Comparison of ENCODE assay signal across 8 mouse cellular contexts in the genomic region with DNA sequence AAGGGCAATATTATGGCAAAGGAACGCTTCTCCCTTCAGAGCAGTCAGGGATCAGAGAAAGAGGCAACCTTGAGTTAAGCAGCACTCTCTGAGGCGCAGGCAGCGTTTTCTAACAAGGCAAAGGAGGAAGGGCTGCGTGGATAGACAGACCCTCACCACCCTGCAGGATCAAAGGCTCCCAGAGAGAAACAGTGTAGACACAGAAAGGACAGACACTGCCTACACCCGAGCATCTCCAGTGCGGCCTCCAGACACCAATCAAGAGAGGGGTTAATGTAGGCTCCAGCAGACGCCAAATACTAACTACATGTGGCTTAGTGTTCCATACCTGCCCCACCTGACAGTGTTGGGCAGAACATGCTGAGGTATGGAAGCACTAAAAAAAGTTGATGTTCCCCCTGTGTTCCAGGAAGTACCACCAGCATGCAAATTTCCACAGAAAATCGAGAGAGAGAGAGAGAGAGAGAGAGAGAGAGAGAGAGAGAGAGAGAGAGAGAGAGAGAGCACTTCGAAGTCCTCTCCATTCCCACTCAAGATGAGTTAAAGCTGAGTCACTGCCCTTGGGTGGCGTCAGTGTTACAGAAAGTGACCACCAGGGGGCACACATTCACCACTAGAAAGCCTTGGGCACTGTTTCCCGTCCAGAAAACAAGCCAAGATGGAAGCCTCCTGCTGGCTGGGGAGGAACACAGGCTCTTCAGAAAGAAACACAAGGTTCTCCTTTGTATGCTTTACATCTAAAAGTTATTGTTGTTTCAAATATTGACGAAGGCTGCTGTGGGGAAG. TPM values are rescaled to one million over a fixed set of nuclear protein-coding genes. Genes with fewer than 3 reads are reported as not detected.
A peak's percentile ranks its signal among the peaks of the same experiment; 100 is the strongest.
DNase-seq lines count a peak whose midpoint lies in the region; ATAC-seq and TF ChIP-seq lines count a peak whose summit lies in the region.

No protein-coding gene starts in this region.

- H3K36me3 ChIP-seq in kidney, adult 2 months (ENCODE audit: control insufficient read depth, insufficient read depth, low read length) = no peaks in the 10 kb centered on the region
- no peaks in the 10 kb centered on the region for H3K36me3 ChIP-seq in limb, embryonic 11.5 days (ENCODE audit: control insufficient read depth, insufficient read depth, low read length)

- TF ChIP-seq POLR2A in kidney, adult 2 months (IDR thresholded peaks at IDR 0.05; ENCODE audit: low read depth, low read length) = no peak

- 25% methylated on average over 12 of the region's 12 CpGs for WGBS in kidney, adult 2 months
- 19% methylated on average over 12 of the region's 12 CpGs for WGBS in limb, embryonic 11.5 days

- peak; percentile 96 for TF ChIP-seq CTCF in kidney, adult 2 months (conservative IDR thresholded peaks at IDR 0.05; ENCODE audit: insufficient read depth, insufficient read length, low read depth, low read length)

- no peak overlapping the region for H3K4me2 ChIP-seq in limb, embryonic 11.5 days (ENCODE audit: low read depth, severe bottlenecking)

- ATAC-seq in limb, embryonic 11.5 days (ENCODE audit: insufficient number of reproducible peaks, low FRiP score, low TSS enrichment, low read depth) = no peak

- no peaks in the 10 kb centered on the region for H3K4me1 ChIP-seq in kidney, adult 2 months (ENCODE audit: control insufficient read depth, insufficient read depth, low read length)
- no peaks in the 10 kb centered on the region for H3K4me1 ChIP-seq in limb, embryonic 11.5 days (ENCODE audit: control insufficient read depth, insufficient read depth, low read length)

- no peaks in the 10 kb centered on the region for H3K9me3 ChIP-seq in limb, embryonic 11.5 days (ENCODE audit: control insufficient read depth, low read length)

- no peak overlapping the region for H3K4me3 ChIP-seq in kidney, adult 2 months (ENCODE audit: insufficient read depth, low read depth, low read length)
- no peak overlapping the region for H3K4me3 ChIP-seq in limb, embryonic 11.5 days (ENCODE audit: low read depth, low read length)

- no peak overlapping the region for H3K9ac ChIP-seq in limb, embryonic 11.5 days (ENCODE audit: low read length)

- peak; percentile 99 for DNase-seq in 3T3-L1 (ENCODE audit: low read depth, low spot score)
- peak; percentile 86 for DNase-seq in MN1 (ENCODE audit: low spot score)
- DNase-seq in cerebellum, adult 8-10 months = peak; percentile 73
- DNase-seq in frontal cortex, postnatal 25 days (ENCODE audit: low spot score in 2 of 2) = peak; percentile 62 to 76
- DNase-seq in kidney, adult 2 months = peak; percentile 83
- DNase-seq in limb, embryonic 11.5 days (ENCODE audit: low spot score) = peak; percentile 89
- DNase-seq in natural killer cell, adult 2 months (ENCODE audit: low spot score in 2 of 2) = peak; percentile 66 to 80
- DNase-seq in testis, postnatal 10 days (ENCODE audit: low spot score) = peak; percentile 90

- no peaks in the 10 kb centered on the region for H3K27me3 ChIP-seq in kidney, adult 2 months (replicated peaks; ENCODE audit: control insufficient read depth, insufficient read depth, low read length)
- 0 out of 2 replicates have a peak, but pooled peaks cover 3% of the 10 kb centered on the region for H3K27me3 ChIP-seq in limb, embryonic 11.5 days (ENCODE audit: control insufficient read depth, insufficient read depth, low read length)

- H3K27ac ChIP-seq in kidney, adult 2 months (ENCODE audit: insufficient read depth, low read depth, low read length) = no peak overlapping the region
- no peak overlapping the region for H3K27ac ChIP-seq in limb, embryonic 11.5 days (replicated peaks; ENCODE audit: low read depth, low read length)

RNA-seq across cellular contexts. Expression of gene Nkx2-3, which starts 18.5 kb away (rescaled TPM):
- not detected in 2 replicates for polyA plus RNA-seq in kidney, adult 2 months (2012; rRNA removed)
- not detected in 2 replicates for polyA plus RNA-seq in limb, embryonic 11.5 days (2014; fragmentation: Nextera tagmentation; extraction: Ambion mirVana)

RNA-seq across cellular contexts. Expression of gene Slc25a28, which starts 44.0 kb away (rescaled TPM):
- 83.2 and 93.1 TPM in 2 replicates for polyA plus RNA-seq in kidney, adult 2 months (2012; rRNA removed)
- 10.3 and 11.2 TPM in 2 replicates for polyA plus RNA-seq in limb, embryonic 11.5 days (2014; fragmentation: Nextera tagmentation; extraction: Ambion mirVana)

RNA-seq across cellular contexts. Expression of gene Entpd7, which starts 58.8 kb away (rescaled TPM):
- 6.1 and 6.5 TPM in 2 replicates for polyA plus RNA-seq in kidney, adult 2 months (2012; rRNA removed)
- polyA plus RNA-seq in limb, embryonic 11.5 days (2014; fragmentation: Nextera tagmentation; extraction: Ambion mirVana) = 13.7 and 16.7 TPM in 2 replicates
